Mouse (Mus musculus) ES-Bruce4 (cell line): ENCODE results near the gene Rasgrp2. TPM values are rescaled to one million over a fixed set of nuclear protein-coding genes. Genes with fewer than 3 reads are reported as not detected.

ENCODE experiments used
- H3K27ac ChIP-seq: 2 replicates; pipeline ENCODE4 v1.5.1; 2012; ENCODE audit warnings: low read length, inconsistent platforms; ENCODE audit not compliant: insufficient read depth
- H3K27me3 ChIP-seq: 2 replicates; pipeline ENCODE4 v1.6.1; 2012; ENCODE audit warnings: mild to moderate bottlenecking, low read length, inconsistent platforms; ENCODE audit not compliant: control insufficient read depth, poor library complexity, insufficient read depth, severe bottlenecking
- H3K36me3 ChIP-seq: 2 replicates; pipeline ENCODE4 v1.6.1; 2012; ENCODE audit warnings: inconsistent platforms, mild to moderate bottlenecking, low read length, moderate library complexity; ENCODE audit not compliant: control insufficient read depth, poor library complexity, insufficient read depth, severe bottlenecking
- H3K4me1 ChIP-seq: one replicate; pipeline ENCODE4 v1.8.1; 2011; ENCODE audit warnings: low read length; ENCODE audit not compliant: control insufficient read depth, insufficient read depth
- H3K4me3 ChIP-seq: 2 replicates; pipeline ENCODE4 v1.5.1; 2011; ENCODE audit warnings: low read depth, mild to moderate bottlenecking, low read length
- H3K9ac ChIP-seq: 2 replicates; pipeline ENCODE4 v1.6.1; 2012; ENCODE audit warnings: low read depth, mild to moderate bottlenecking, inconsistent platforms; ENCODE audit not compliant: poor library complexity, severe bottlenecking
- H3K9me3 ChIP-seq: replicated peaks from 2 replicates; pipeline ENCODE4 v1.6.1; 2012; ENCODE audit warnings: mild to moderate bottlenecking, low read length, inconsistent platforms; ENCODE audit not compliant: control insufficient read depth, poor library complexity, insufficient read depth, severe bottlenecking
- CTCF ChIP-seq: IDR thresholded peaks from one replicate; pipeline ENCODE4 v1.8.1; 2011; ENCODE audit warnings: low read depth, low read length
- EP300 ChIP-seq: IDR thresholded peaks from 2 replicates; pipeline ENCODE4 v1.6.1; 2011; ENCODE audit warnings: low read depth, low read length; ENCODE audit not compliant: insufficient read depth
- POLR2A ChIP-seq: IDR thresholded peaks from one replicate; pipeline ENCODE4 v1.8.1; 2011; ENCODE audit warnings: low read length; ENCODE audit not compliant: insufficient read depth
- polyA plus RNA-seq: library from polyadenylated mRNA; stranded (reverse); fragments of >200 nt; gene quantifications from 2 replicates; pipeline ENCODE4 v1.2.4, GENCODE M21; 2011; ENCODE audit warnings: low read depth; ENCODE audit not compliant: missing spikeins, insufficient read depth, insufficient read length

The Rasgrp2 gene
- polyA plus RNA-seq, 1 experiment: 37.9 TPM

- H3K9ac ChIP-seq: no peak overlapping the region
- no peak overlapping the region for H3K4me3 ChIP-seq
- H3K9me3 ChIP-seq: no peaks in the 10 kb centered on the region
- no peaks in the 10 kb centered on the region for H3K27me3 ChIP-seq
- H3K4me1 ChIP-seq: no peaks in the 10 kb centered on the region
- TF ChIP-seq EP300 (no peak), CTCF (no peak), POLR2A (no peak)
- H3K27ac ChIP-seq: no peak overlapping the region
- H3K36me3 ChIP-seq: peaks cover 22% of the 10 kb centered on the region
These were observed 18.6 kb upstream of the Rasgrp2 start for GRCm38 (mm10) chr19:6380411-6381166.

- Histone ChIP-seq H3K9ac (no peak overlapping the region), H3K9me3 (no peaks in the 10 kb centered on the region), H3K36me3 (peaks cover 19% of the 10 kb centered on the region), H3K27me3 (no peaks in the 10 kb centered on the region), H3K4me1 (no peaks in the 10 kb centered on the region), H3K27ac (no peak overlapping the region), H3K4me3 (no peak overlapping the region)
- TF ChIP-seq CTCF (no peak), EP300 (no peak), POLR2A (no peak)
These were observed 17.9 kb upstream of the Rasgrp2 start for GRCm38 (mm10) chr19:6381238-6381637.

DNA sequence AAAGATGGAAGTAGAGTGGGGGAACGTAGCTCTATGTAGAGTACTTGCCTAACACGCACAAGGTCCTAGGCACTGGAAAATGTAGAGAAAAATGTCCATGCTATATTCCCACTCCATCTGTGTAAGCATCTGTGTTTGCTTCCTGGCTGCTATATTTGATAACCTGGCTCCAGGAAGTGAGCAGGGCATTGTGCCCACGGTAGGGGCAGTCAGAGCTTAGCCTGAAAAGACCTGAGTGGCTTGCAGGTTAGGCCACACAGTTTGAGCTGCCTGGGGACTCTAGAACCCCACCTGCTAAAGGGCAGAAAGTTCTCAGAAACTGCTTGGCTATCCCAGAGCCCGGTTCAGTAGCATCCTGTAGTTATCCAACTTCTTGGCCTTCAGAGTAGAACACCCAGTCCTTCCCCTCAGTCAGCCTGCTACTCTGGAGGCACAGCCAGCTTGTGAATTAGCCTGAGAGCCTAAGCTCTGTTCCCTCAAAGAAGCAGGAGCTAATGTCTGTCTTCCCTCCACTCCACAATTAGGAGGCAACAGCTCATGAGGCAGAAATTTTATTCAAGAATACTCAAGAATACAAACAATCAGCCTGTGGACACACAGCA lies 16.7 kb upstream of the Rasgrp2 start:
- Histone ChIP-seq H3K9ac (no peak overlapping the region), H3K4me1 (no peaks in the 10 kb centered on the region), H3K27me3 (no peaks in the 10 kb centered on the region), H3K36me3 (peaks cover 7% of the 10 kb centered on the region), H3K4me3 (no peak overlapping the region), H3K27ac (no peak overlapping the region), H3K9me3 (no peaks in the 10 kb centered on the region)
- TF ChIP-seq CTCF: no peak
- TF ChIP-seq POLR2A: no peak
- no peak for TF ChIP-seq EP300

GRCm38 (mm10) chr19:6383470-6383869 lies 15.7 kb upstream of the Rasgrp2 start:
- no peak overlapping the region for H3K9ac ChIP-seq
- no peak for TF ChIP-seq EP300
- TF ChIP-seq POLR2A: no peak
- no peak for TF ChIP-seq CTCF
- H3K4me3 ChIP-seq: no peak overlapping the region
- H3K27ac ChIP-seq: no peak overlapping the region
- H3K36me3 ChIP-seq: no peaks in the 10 kb centered on the region
- H3K4me1 ChIP-seq: no peaks in the 10 kb centered on the region
- H3K27me3 ChIP-seq: no peaks in the 10 kb centered on the region
- no peaks in the 10 kb centered on the region for H3K9me3 ChIP-seq

DNA sequence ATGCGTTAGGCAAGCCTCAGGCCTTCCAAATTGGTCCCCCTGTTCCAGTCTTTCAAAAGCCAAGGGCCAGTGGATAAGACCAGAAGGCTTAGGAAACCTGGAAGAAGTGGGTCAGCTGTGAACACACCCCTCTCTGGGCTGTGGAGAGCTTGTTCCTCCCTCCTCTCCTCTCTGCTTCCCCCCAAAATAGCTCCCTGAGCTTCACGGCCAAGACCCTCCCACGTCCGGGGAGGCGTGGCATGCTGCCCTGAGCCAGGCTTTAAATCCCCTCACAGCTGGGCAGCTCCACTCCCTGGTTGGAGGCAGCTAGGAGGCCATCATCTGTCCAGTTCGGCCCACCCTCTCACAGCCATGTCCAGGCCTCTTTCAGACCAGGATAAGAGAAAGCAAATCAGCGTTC lies 15.0 kb upstream of the Rasgrp2 start, which contains the start of gene Pygm:
Gene Pygm, plus strand, starts transcription at position 272 of the 400 bp plus-strand sequence.
- H3K4me1 ChIP-seq: no peaks in the 10 kb centered on the region
- no peak within 1 kb of the TSS for H3K9ac ChIP-seq
- H3K9me3 ChIP-seq: no peaks in the 10 kb centered on the region
- H3K4me3 ChIP-seq: no peak within 1 kb of the TSS
- H3K27ac ChIP-seq: no peak within 1 kb of the TSS
- H3K27me3 ChIP-seq: no peaks in the 10 kb centered on the region
- no peaks in the 10 kb centered on the region for H3K36me3 ChIP-seq
- TF ChIP-seq POLR2A (no peak), CTCF (no peak), EP300 (no peak)

- Histone ChIP-seq H3K36me3 (no peaks in the 10 kb centered on the region), H3K9me3 (no peaks in the 10 kb centered on the region), H3K27ac (no peak overlapping the region), H3K27me3 (no peaks in the 10 kb centered on the region), H3K9ac (no peak overlapping the region), H3K4me3 (no peak overlapping the region), H3K4me1 (no peaks in the 10 kb centered on the region)
- no peak for TF ChIP-seq POLR2A
- TF ChIP-seq CTCF: no peak
- TF ChIP-seq EP300: no peak
These were observed 14.2 kb upstream of the Rasgrp2 start for GRCm38 (mm10) chr19:6384954-6385353.
